Mouse (Mus musculus): ENCODE data around the gene Abhd14a. TPM values are rescaled to one million over a fixed set of nuclear protein-coding genes. Genes with fewer than 3 reads are reported as not detected.

Gene Abhd14a
- polyA plus RNA-seq, 1 experiment from 2014 or later: 51.9 TPM

- Histone ChIP-seq H3K4me3 (ENCODE audit: low read depth, low read length) (no peak overlapping the region), H3K36me3 (ENCODE audit: control insufficient read depth, insufficient read depth, low read length) (no peaks in the 10 kb centered on the region), H3K4me2 (ENCODE audit: low read length) (no peak overlapping the region), H3K27me3 (replicated peaks; ENCODE audit: control insufficient read depth, insufficient read depth, low read length) (no peaks in the 10 kb centered on the region), H3K4me1 (ENCODE audit: control insufficient read depth, insufficient read depth, low read length) (peaks cover 18% of the 10 kb centered on the region; the same call in 1 of the 2 replicates), H3K9me3 (replicated peaks; ENCODE audit: control insufficient read depth, low read length) (0 out of 2 replicates have a peak, but pooled peaks cover 2% of the 10 kb centered on the region), H3K27ac (ENCODE audit: low read depth, low read length) (no peak overlapping the region), H3K9ac (ENCODE audit: low read length) (no peak overlapping the region)
- WGBS: 88% methylated on average over 5 of the region's 5 CpGs
- DNase-seq (ENCODE audit: low spot score): no peak
- no peak for ATAC-seq
Observed at GRCm38 (mm10) chr9:106413606-106414005, 33.9 kb downstream of the Abhd14a start.

- Histone ChIP-seq H3K4me1 (ENCODE audit: control insufficient read depth, insufficient read depth, low read length) (peaks cover 5% of the 10 kb centered on the region; the same call in 1 of the 2 replicates), H3K4me3 (ENCODE audit: low read depth, low read length) (no peak overlapping the region), H3K9ac (ENCODE audit: low read length) (no peak overlapping the region), H3K36me3 (ENCODE audit: control insufficient read depth, insufficient read depth, low read length) (no peaks in the 10 kb centered on the region), H3K4me2 (ENCODE audit: low read length) (no peak overlapping the region), H3K27ac (ENCODE audit: low read depth, low read length) (no peak overlapping the region), H3K9me3 (replicated peaks; ENCODE audit: control insufficient read depth, low read length) (0 out of 2 replicates have a peak, but pooled peaks cover 2% of the 10 kb centered on the region), H3K27me3 (replicated peaks; ENCODE audit: control insufficient read depth, insufficient read depth, low read length) (no peaks in the 10 kb centered on the region)
- 82% methylated on average over 3 of the region's 3 CpGs for WGBS
- DNase-seq (ENCODE audit: low spot score) (no peak), ATAC-seq (no peak)
Observed at GRCm38 (mm10) chr9:106412210-106412609, 35.3 kb downstream of the Abhd14a start.

GRCm38 (mm10) chr9:106411729-106412128 is 35.7 kb downstream of the Abhd14a start:
- H3K27ac ChIP-seq (ENCODE audit: low read depth, low read length): no peak overlapping the region
- DNase-seq (ENCODE audit: low spot score) (no peak), ATAC-seq (no peak)
- 0 out of 2 replicates have a peak, but pooled peaks cover 5% of the 10 kb centered on the region for H3K4me1 ChIP-seq (ENCODE audit: control insufficient read depth, insufficient read depth, low read length)
- WGBS: 83% methylated on average over 6 of the region's 6 CpGs
- no peak overlapping the region for H3K4me3 ChIP-seq (ENCODE audit: low read depth, low read length)
- H3K27me3 ChIP-seq (replicated peaks; ENCODE audit: control insufficient read depth, insufficient read depth, low read length): no peaks in the 10 kb centered on the region
- no peak overlapping the region for H3K9ac ChIP-seq (ENCODE audit: low read length)
- 0 out of 2 replicates have a peak, but pooled peaks cover 2% of the 10 kb centered on the region for H3K9me3 ChIP-seq (replicated peaks; ENCODE audit: control insufficient read depth, low read length)
- no peaks in the 10 kb centered on the region for H3K36me3 ChIP-seq (ENCODE audit: control insufficient read depth, insufficient read depth, low read length)
- no peak overlapping the region for H3K4me2 ChIP-seq (ENCODE audit: low read length)

GRCm38 (mm10) chr9:106411091-106411594 is 36.3 kb downstream of the Abhd14a start:
- WGBS: 70% methylated on average over 9 of the region's 9 CpGs
- ATAC-seq: no peak
- 0 out of 2 replicates have a peak, but pooled peaks cover 5% of the 10 kb centered on the region for H3K4me1 ChIP-seq (ENCODE audit: control insufficient read depth, insufficient read depth, low read length)
- H3K36me3 ChIP-seq (ENCODE audit: control insufficient read depth, insufficient read depth, low read length): no peaks in the 10 kb centered on the region
- H3K4me3 ChIP-seq (ENCODE audit: low read depth, low read length): no peak overlapping the region
- H3K9ac ChIP-seq (ENCODE audit: low read length): no peak overlapping the region
- no peak for DNase-seq (ENCODE audit: low spot score)
- no peaks in the 10 kb centered on the region for H3K27me3 ChIP-seq (replicated peaks; ENCODE audit: control insufficient read depth, insufficient read depth, low read length)
- H3K4me2 ChIP-seq (ENCODE audit: low read length): no peak overlapping the region
- H3K9me3 ChIP-seq (replicated peaks; ENCODE audit: control insufficient read depth, low read length): 0 out of 2 replicates have a peak, but pooled peaks cover 2% of the 10 kb centered on the region
- H3K27ac ChIP-seq (ENCODE audit: low read depth, low read length): no peak overlapping the region

GRCm38 (mm10) chr9:106410086-106410650 is 37.3 kb downstream of the Abhd14a start:
- no peak overlapping the region for H3K27ac ChIP-seq (ENCODE audit: low read depth, low read length)
- no peak overlapping the region for H3K4me3 ChIP-seq (ENCODE audit: low read depth, low read length)
- 0 out of 2 replicates have a peak, but pooled peaks cover 5% of the 10 kb centered on the region for H3K4me1 ChIP-seq (ENCODE audit: control insufficient read depth, insufficient read depth, low read length)
- peak; percentile 47 for DNase-seq (ENCODE audit: low spot score)
- H3K27me3 ChIP-seq (replicated peaks; ENCODE audit: control insufficient read depth, insufficient read depth, low read length): no peaks in the 10 kb centered on the region
- no peaks in the 10 kb centered on the region for H3K36me3 ChIP-seq (ENCODE audit: control insufficient read depth, insufficient read depth, low read length)
- 0 out of 2 replicates have a peak, but pooled peaks cover 2% of the 10 kb centered on the region for H3K9me3 ChIP-seq (replicated peaks; ENCODE audit: control insufficient read depth, low read length)
- H3K9ac ChIP-seq (ENCODE audit: low read length): no peak overlapping the region
- 8% methylated on average over 2 of the region's 2 CpGs for WGBS
- peak; percentile 52 for ATAC-seq
- H3K4me2 ChIP-seq (ENCODE audit: low read length): no peak overlapping the region

GRCm38 (mm10) chr9:106409096-106409495 is 38.4 kb downstream of the Abhd14a start:
- Histone ChIP-seq H3K4me2 (ENCODE audit: low read length) (no peak overlapping the region), H3K4me1 (ENCODE audit: control insufficient read depth, insufficient read depth, low read length) (0 out of 2 replicates have a peak, but pooled peaks cover 5% of the 10 kb centered on the region), H3K27me3 (replicated peaks; ENCODE audit: control insufficient read depth, insufficient read depth, low read length) (no peaks in the 10 kb centered on the region), H3K9me3 (replicated peaks; ENCODE audit: control insufficient read depth, low read length) (0 out of 2 replicates have a peak, but pooled peaks cover 2% of the 10 kb centered on the region), H3K27ac (ENCODE audit: low read depth, low read length) (no peak overlapping the region), H3K4me3 (ENCODE audit: low read depth, low read length) (no peak overlapping the region), H3K36me3 (ENCODE audit: control insufficient read depth, insufficient read depth, low read length) (no peaks in the 10 kb centered on the region), H3K9ac (ENCODE audit: low read length) (no peak overlapping the region)
- 100% methylated on average over 4 of the region's 4 CpGs for whole genome bisulfite sequencing
- no peak for ATAC-seq
- no peak for DNase-seq (ENCODE audit: low spot score)

- Histone ChIP-seq H3K4me1 (ENCODE audit: control insufficient read depth, insufficient read depth, low read length) (0 out of 2 replicates have a peak, but pooled peaks cover 5% of the 10 kb centered on the region), H3K27ac (ENCODE audit: low read depth, low read length) (no peak overlapping the region), H3K36me3 (ENCODE audit: control insufficient read depth, insufficient read depth, low read length) (no peaks in the 10 kb centered on the region), H3K9me3 (replicated peaks; ENCODE audit: control insufficient read depth, low read length) (0 out of 2 replicates have a peak, but pooled peaks cover 2% of the 10 kb centered on the region), H3K4me3 (ENCODE audit: low read depth, low read length) (no peak overlapping the region), H3K27me3 (replicated peaks; ENCODE audit: control insufficient read depth, insufficient read depth, low read length) (no peaks in the 10 kb centered on the region), H3K4me2 (ENCODE audit: low read length) (no peak overlapping the region), H3K9ac (ENCODE audit: low read length) (no peak overlapping the region)
- WGBS: 60% methylated on average over 8 of the region's 8 CpGs
- no peak for DNase-seq (ENCODE audit: low spot score)
- no peak for ATAC-seq
Observed at GRCm38 (mm10) chr9:106406443-106407078, 40.9 kb downstream of the Abhd14a start.

- H3K4me2 ChIP-seq (ENCODE audit: low read length): no peak overlapping the region
- no peak for ATAC-seq
- H3K27ac ChIP-seq (ENCODE audit: low read depth, low read length): no peak overlapping the region
- H3K36me3 ChIP-seq (ENCODE audit: control insufficient read depth, insufficient read depth, low read length): no peaks in the 10 kb centered on the region
- H3K9me3 ChIP-seq (replicated peaks; ENCODE audit: control insufficient read depth, low read length): 0 out of 2 replicates have a peak, but pooled peaks cover 2% of the 10 kb centered on the region
- no peaks in the 10 kb centered on the region for H3K27me3 ChIP-seq (replicated peaks; ENCODE audit: control insufficient read depth, insufficient read depth, low read length)
- no peak overlapping the region for H3K9ac ChIP-seq (ENCODE audit: low read length)
- no peak overlapping the region for H3K4me3 ChIP-seq (ENCODE audit: low read depth, low read length)
- H3K4me1 ChIP-seq (ENCODE audit: control insufficient read depth, insufficient read depth, low read length): 0 out of 2 replicates have a peak, but pooled peaks cover 2% of the 10 kb centered on the region
- DNase-seq (ENCODE audit: low spot score): no peak
- WGBS: 47% methylated on average over 6 of the region's 6 CpGs
Observed at GRCm38 (mm10) chr9:106405275-106405674, 42.2 kb downstream of the Abhd14a start.

Measured in forebrain, embryonic 14.5 days (tissue).